Mouse (Mus musculus): ENCODE measurements around the gene Fgd3.

The Fgd3 gene

GRCm38 (mm10) chr13:49219367-49219766, 100.7 kb downstream of the Fgd3 start:
- no peak for ATAC-seq (ENCODE audit: insufficient number of reproducible peaks, low FRiP score, low TSS enrichment)

- ATAC-seq (ENCODE audit: insufficient number of reproducible peaks, low FRiP score, low TSS enrichment) = no peak
Measured at GRCm38 (mm10) chr13:49218651-49219050, 101.5 kb downstream of the Fgd3 start.

- no peak for ATAC-seq (ENCODE audit: insufficient number of reproducible peaks, low FRiP score, low TSS enrichment)
Measured at GRCm38 (mm10) chr13:49216808-49217561, 103.1 kb downstream of the Fgd3 start.

- ATAC-seq (ENCODE audit: insufficient number of reproducible peaks, low FRiP score, low TSS enrichment) = peak; percentile 41
Measured at GRCm38 (mm10) chr13:49216220-49216552, 103.9 kb downstream of the Fgd3 start.

GRCm38 (mm10) chr13:49215504-49216219, 104.4 kb downstream of the Fgd3 start, which contains the start of gene Card19:
Gene Card19, minus strand, starts transcription at chr13:49216037.
- peak; percentile 58 for ATAC-seq (ENCODE audit: insufficient number of reproducible peaks, low FRiP score, low TSS enrichment)

GRCm38 (mm10) chr13:49215128-49215503, 105.0 kb downstream of the Fgd3 start:
- no peak for ATAC-seq (ENCODE audit: insufficient number of reproducible peaks, low FRiP score, low TSS enrichment)

GRCm38 (mm10) chr13:49214454-49214853, 105.7 kb downstream of the Fgd3 start:
- ATAC-seq (ENCODE audit: insufficient number of reproducible peaks, low FRiP score, low TSS enrichment) = no peak

- peak; percentile 40 for ATAC-seq (ENCODE audit: insufficient number of reproducible peaks, low FRiP score, low TSS enrichment)
Measured at GRCm38 (mm10) chr13:49213531-49213932, 106.6 kb downstream of the Fgd3 start.

- no peak for ATAC-seq (ENCODE audit: insufficient number of reproducible peaks, low FRiP score, low TSS enrichment)
Measured at GRCm38 (mm10) chr13:49212711-49213500, 107.2 kb downstream of the Fgd3 start.
